Mouse (Mus musculus): ENCODE measurements around the gene Cct3. TPM values are rescaled to one million over a fixed set of nuclear protein-coding genes. Genes with fewer than 3 reads are reported as not detected.

Cct3 gene
- polyA plus RNA-seq, 1 experiment from 2014 or later, result 444 TPM

DNA sequence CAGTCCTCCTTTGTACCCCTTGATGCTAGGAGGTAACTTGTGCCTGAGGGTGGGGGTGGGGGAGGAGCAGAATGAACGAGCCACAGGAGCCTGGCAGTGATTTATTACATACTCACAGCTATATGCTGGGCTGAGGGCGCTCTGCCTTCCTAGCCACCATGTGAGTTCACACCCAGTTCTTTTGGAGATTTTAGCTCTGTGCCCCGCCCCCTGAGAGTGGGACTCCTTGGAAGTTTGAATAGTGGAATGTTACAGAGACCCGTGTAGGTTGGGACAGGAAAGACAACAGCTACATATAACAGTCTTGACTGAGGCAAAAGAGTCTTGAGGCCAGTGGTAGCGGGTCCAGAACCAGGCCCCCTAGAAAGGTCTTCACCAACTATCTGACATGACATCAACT is 32.0 kb downstream of the Cct3 start:
- ATAC-seq, result no peak
- H3K4me2 ChIP-seq (ENCODE audit: low read length), result no peak overlapping the region
- no peak overlapping the region for H3K4me3 ChIP-seq (ENCODE audit: low read depth, low read length)
- H3K27me3 ChIP-seq (ENCODE audit: control insufficient read depth, insufficient read depth, low read depth, low read length), result no peaks in the 10 kb centered on the region
- no peak overlapping the region for H3K9ac ChIP-seq (ENCODE audit: low read depth, low read length)
- H3K27ac ChIP-seq (ENCODE audit: low read length), result no peak overlapping the region
- WGBS, result 81% methylated on average over 5 of the region's 5 CpGs
- H3K36me3 ChIP-seq (ENCODE audit: control insufficient read depth, insufficient read depth, low read length), result peaks cover 4% of the 10 kb centered on the region; the same call in 1 of the 2 replicates
- H3K4me1 ChIP-seq (ENCODE audit: control insufficient read depth, insufficient read depth, low read length), result peaks cover 8% of the 10 kb centered on the region
- no peaks in the 10 kb centered on the region for H3K9me3 ChIP-seq (replicated peaks; ENCODE audit: control insufficient read depth, low read length, poor library complexity, severe bottlenecking)

DNA sequence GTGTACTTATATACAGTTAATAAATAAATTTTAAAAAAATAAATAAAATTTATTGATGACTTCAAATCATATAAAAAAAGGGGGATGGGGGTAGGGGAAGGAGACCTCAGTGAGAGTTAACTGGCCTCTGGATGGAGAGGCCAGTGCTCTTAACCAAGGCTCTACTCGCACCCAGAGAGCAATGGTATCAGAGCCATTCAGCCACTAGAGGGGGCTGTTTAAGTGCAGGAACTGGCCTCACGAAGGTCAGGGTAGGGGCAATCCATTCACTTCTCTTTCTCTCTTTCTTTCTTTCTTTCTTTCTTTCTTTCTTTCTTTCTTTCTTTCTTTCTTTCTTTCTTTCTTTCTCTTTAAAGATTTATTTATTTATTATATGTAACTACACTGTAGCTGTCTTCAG is 34.4 kb downstream of the Cct3 start:
- ATAC-seq, result no peak
- H3K27me3 ChIP-seq (ENCODE audit: control insufficient read depth, insufficient read depth, low read depth, low read length), result no peaks in the 10 kb centered on the region
- no peak overlapping the region for H3K4me2 ChIP-seq (ENCODE audit: low read length)
- 23% methylated on average over 2 of the region's 2 CpGs for WGBS
- H3K36me3 ChIP-seq (ENCODE audit: control insufficient read depth, insufficient read depth, low read length), result peaks cover 4% of the 10 kb centered on the region; the same call in 1 of the 2 replicates
- H3K9me3 ChIP-seq (replicated peaks; ENCODE audit: control insufficient read depth, low read length, poor library complexity, severe bottlenecking), result no peaks in the 10 kb centered on the region
- H3K4me1 ChIP-seq (ENCODE audit: control insufficient read depth, insufficient read depth, low read length), result peaks cover 5% of the 10 kb centered on the region
- H3K4me3 ChIP-seq (ENCODE audit: low read depth, low read length), result no peak overlapping the region
- H3K9ac ChIP-seq (ENCODE audit: low read depth, low read length), result no peak overlapping the region
- H3K27ac ChIP-seq (ENCODE audit: low read length), result no peak overlapping the region

DNA sequence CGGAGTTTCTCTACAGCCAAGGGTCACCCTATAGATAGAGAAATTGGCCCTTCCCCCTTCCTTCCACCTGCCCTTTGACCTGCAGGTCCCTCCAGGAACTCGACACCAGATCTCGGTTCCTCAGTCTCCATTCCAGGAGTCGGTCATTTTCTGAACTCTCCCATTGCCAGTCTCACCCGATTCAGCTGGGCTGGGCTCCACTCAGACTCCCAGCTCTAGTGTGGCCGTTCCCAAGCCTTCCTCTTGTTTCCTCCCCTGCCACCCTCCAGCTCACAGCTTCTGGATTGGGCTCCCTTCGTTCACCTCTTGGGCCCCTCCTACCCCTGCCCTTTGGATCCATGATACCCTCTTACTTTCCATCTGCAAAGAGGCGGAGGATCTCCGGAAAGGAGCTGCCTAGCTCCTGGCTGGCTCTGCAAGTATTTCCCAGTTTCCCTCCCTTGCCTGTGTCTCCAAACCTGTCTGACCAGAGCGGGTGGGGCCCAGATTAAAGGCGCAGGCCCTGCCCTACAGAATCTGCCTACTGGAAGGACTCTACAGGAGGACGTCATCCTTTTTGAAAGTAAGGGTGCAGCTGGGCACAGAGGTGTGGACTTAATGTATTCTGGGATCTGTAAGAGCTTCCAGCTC is 37.2 kb downstream of the Cct3 start:
- H3K4me3 ChIP-seq (ENCODE audit: low read depth, low read length), result no peak overlapping the region
- H3K36me3 ChIP-seq (ENCODE audit: control insufficient read depth, insufficient read depth, low read length), result peaks cover 2% of the 10 kb centered on the region; the same call in 1 of the 2 replicates
- no peak overlapping the region for H3K4me2 ChIP-seq (ENCODE audit: low read length)
- H3K27ac ChIP-seq (ENCODE audit: low read length), result no peak overlapping the region
- no peak overlapping the region for H3K9ac ChIP-seq (ENCODE audit: low read depth, low read length)
- WGBS, result 68% methylated on average over 12 of the region's 12 CpGs
- H3K4me1 ChIP-seq (ENCODE audit: control insufficient read depth, insufficient read depth, low read length), result peaks cover 19% of the 10 kb centered on the region
- H3K27me3 ChIP-seq (ENCODE audit: control insufficient read depth, insufficient read depth, low read depth, low read length), result no peaks in the 10 kb centered on the region
- no peak for ATAC-seq
- H3K9me3 ChIP-seq (replicated peaks; ENCODE audit: control insufficient read depth, low read length, poor library complexity, severe bottlenecking), result no peaks in the 10 kb centered on the region

DNA sequence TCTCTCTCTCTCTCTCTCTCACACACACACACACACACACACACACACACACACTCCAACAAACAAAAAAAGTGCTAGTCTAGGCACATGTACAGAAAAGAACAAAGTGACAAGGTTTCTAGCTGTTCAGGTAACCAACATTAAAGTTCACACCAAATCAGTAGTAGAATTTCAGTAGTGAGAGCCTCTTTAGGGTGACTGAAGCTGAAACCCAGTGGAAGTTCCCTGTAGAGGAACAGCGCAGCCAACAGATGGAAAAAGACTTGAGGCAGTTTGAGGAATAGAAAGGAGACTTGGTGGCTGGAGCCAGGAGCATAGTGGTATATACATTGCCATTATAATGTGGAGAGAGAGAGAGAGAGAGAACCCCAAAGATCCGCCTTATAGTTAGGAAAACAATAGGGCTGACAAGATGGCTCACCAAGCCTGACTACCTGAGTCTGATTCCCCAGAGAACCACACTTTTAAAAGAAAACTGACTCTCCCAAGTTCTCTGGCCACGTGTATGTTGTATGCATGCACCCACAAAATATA is 38.1 kb downstream of the Cct3 start:
- H3K4me3 ChIP-seq (ENCODE audit: low read depth, low read length), result peak overlapping the region; percentile 70
- no peaks in the 10 kb centered on the region for H3K36me3 ChIP-seq (ENCODE audit: control insufficient read depth, insufficient read depth, low read length)
- H3K27me3 ChIP-seq (ENCODE audit: control insufficient read depth, insufficient read depth, low read depth, low read length), result no peaks in the 10 kb centered on the region
- WGBS, result 44% methylated on average over 3 of the region's 3 CpGs
- H3K9me3 ChIP-seq (replicated peaks; ENCODE audit: control insufficient read depth, low read length, poor library complexity, severe bottlenecking), result no peaks in the 10 kb centered on the region
- H3K4me2 ChIP-seq (ENCODE audit: low read length), result peak overlapping the region; percentile 86
- no peak for ATAC-seq
- H3K27ac ChIP-seq (ENCODE audit: low read length), result no peak overlapping the region; the same call in 1 of the 2 replicates
- H3K4me1 ChIP-seq (ENCODE audit: control insufficient read depth, insufficient read depth, low read length), result peaks cover 19% of the 10 kb centered on the region
- peak overlapping the region; percentile 82 for H3K9ac ChIP-seq (ENCODE audit: low read depth, low read length)

DNA sequence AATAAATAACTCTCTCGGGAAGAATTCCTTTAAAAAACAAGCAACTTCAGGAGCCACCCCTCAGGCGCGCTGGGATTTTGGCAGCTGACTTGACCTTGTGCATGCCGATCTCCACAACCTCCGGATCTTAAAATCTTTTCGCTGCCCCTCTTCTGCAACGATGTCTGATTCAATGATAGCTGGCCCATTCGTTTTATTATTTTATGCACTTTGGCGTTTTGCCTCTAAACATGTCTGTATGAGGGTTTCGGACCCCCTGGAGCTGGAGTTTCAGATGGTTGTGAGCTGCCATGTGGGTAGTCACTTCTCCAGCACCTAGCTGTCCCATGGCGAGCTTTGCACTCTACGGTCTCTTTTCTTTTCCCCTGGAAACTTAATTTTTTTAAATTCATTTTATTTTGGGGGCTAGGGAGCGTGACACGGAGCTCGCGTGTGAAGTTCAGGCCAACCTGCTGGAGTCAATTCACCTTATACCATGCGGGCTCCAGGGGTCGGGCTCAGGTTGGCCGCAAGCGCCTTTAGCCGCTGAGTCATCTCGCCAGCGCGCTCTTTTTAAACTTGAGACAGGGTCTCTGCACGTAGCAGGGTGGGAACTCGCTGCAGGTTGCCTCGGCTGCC is 38.6 kb downstream of the Cct3 start:
- peak; percentile 79 for ATAC-seq
- Histone ChIP-seq H3K27me3 (ENCODE audit: control insufficient read depth, insufficient read depth, low read depth, low read length) (no peaks in the 10 kb centered on the region), H3K4me1 (ENCODE audit: control insufficient read depth, insufficient read depth, low read length) (peaks cover 19% of the 10 kb centered on the region), H3K9ac (ENCODE audit: low read depth, low read length) (peak overlapping the region; percentile 82), H3K36me3 (ENCODE audit: control insufficient read depth, insufficient read depth, low read length) (no peaks in the 10 kb centered on the region), H3K9me3 (replicated peaks; ENCODE audit: control insufficient read depth, low read length, poor library complexity, severe bottlenecking) (no peaks in the 10 kb centered on the region), H3K4me3 (ENCODE audit: low read depth, low read length) (peak overlapping the region; percentile 70), H3K4me2 (ENCODE audit: low read length) (peak overlapping the region; percentile 86), H3K27ac (ENCODE audit: low read length) (peak overlapping the region; percentile 95)
- WGBS, result 1% methylated on average over 27 of the region's 27 CpGs

DNA sequence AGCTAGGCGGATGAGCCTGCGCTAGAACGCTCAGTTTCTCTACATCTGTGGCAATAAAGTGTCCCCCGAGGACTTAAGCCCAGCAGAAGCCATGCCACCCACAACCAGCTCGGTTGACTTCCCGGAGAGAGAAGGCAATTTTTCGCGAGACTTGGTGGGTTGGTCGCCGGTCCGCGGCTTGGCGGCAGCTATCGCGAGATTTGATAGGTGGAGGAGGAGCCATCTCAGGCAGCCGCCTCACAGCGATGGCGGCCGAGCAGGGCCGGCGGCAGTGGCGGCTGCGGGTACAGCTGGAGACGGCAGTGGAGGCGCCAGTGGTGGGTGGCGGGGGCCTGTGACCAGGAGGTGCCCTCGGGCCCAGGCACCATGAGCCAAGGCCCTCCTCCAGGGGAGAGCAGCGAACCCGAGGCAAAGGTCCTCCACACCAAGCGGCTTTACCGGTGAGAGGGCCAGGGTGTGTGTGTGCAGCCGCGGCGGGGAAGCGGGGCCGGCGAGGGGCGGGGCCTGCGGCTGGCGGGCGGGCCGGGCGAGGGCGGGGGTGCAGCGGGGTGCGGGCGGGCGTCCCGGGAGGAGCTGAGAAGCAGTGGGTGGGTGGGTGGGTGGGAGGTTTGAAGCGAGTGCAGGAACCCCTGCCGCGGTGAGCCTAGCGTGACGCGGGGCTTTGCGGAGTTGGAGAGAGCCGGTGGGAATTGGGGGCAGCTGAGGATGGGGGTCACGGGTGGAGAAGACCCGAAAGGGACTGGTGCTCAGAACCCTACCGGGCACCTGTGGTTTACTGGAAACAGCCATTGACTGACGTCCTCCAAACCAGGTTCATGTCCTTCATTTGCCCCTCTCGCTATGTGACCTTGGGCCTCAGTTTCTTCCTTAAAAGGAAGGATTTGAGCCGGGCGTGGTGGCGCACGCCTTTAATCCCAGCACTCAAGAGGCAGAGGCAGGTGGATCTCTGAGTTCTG is 39.4 kb downstream of the Cct3 start, which contains the start of the genes Tmem79 and Smg5:
Tmem79 (minus strand) TSS at position 91 of the 956 bp plus-strand sequence.
Smg5 (plus strand) TSS at position 203 of the 956 bp plus-strand sequence.
- H3K27ac ChIP-seq (ENCODE audit: low read length), result peak within 1 kb of the TSS; percentile 95
- no peaks in the 10 kb centered on the region for H3K9me3 ChIP-seq (replicated peaks; ENCODE audit: control insufficient read depth, low read length, poor library complexity, severe bottlenecking)
- H3K36me3 ChIP-seq (ENCODE audit: control insufficient read depth, insufficient read depth, low read length), result no peaks in the 10 kb centered on the region
- H3K4me2 ChIP-seq (ENCODE audit: low read length), result peak within 1 kb of the TSS; percentile 86
- H3K4me3 ChIP-seq (ENCODE audit: low read depth, low read length), result peak within 1 kb of the TSS; percentile 70
- H3K9ac ChIP-seq (ENCODE audit: low read depth, low read length), result peak within 1 kb of the TSS; percentile 82
- ATAC-seq, result peak; percentile 97
- H3K4me1 ChIP-seq (ENCODE audit: control insufficient read depth, insufficient read depth, low read length), result peaks cover 19% of the 10 kb centered on the region
- no peaks in the 10 kb centered on the region for H3K27me3 ChIP-seq (ENCODE audit: control insufficient read depth, insufficient read depth, low read depth, low read length)
- 2% methylated on average over 44 of the region's 66 CpGs for WGBS

DNA sequence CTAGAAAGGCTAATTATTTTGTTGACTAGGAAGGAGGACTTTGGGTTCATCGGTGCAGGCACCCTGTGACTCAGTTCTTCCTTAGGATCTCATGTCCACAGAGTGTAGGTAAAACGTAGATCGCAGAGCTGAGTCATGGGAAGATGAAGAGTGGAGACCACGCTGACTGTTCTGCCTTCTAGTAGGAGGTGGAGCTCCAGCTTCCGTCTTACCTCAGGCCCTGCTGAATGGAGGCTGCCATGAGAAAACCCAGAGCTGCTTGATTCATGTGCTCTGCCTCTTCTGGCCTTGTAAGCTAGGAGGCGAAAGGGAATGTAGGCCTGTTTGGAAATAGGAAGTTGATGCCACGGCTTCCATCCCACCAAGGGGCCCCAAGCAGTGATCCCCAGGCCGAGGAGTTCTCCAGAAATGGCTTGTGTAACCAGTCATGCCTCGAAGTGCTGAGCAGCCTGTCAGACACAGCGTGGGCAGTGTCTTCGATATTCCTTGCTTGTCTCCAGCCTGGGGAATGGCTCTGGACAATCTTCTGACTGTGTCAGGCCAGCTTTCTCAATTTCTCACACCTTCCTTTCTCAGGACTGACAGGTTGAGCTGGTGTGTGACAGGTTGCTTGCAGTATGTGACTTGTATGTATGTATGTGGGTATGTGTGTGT is 40.6 kb downstream of the Cct3 start:
- Histone ChIP-seq H3K27ac (ENCODE audit: low read length) (no peak overlapping the region), H3K9ac (ENCODE audit: low read depth, low read length) (no peak overlapping the region)

DNA sequence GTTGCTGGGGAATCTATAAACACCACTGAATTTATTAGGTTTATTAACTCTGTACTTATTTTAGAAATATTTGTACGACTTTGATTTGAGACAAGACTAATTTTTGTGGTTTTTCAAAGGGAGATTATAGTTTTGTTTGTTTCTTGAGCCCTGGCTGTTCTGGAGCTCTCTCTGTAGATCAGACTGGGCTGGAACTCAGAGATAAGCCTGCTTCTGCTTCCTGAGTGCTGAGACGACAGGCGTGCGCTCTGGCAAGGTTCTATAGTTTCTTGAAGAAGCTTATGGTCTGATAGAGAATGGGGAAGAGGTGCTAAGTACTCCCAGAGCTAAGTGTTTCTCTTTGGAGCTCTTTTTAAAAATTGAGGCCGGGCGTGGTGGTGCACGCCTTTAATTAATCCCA is 41.4 kb downstream of the Cct3 start:
- peaks cover 9% of the 10 kb centered on the region for H3K36me3 ChIP-seq (ENCODE audit: control insufficient read depth, insufficient read depth, low read length)
- no peak overlapping the region for H3K4me3 ChIP-seq (ENCODE audit: low read depth, low read length)
- ATAC-seq, result no peak
- peaks cover 19% of the 10 kb centered on the region for H3K4me1 ChIP-seq (ENCODE audit: control insufficient read depth, insufficient read depth, low read length)
- H3K9me3 ChIP-seq (replicated peaks; ENCODE audit: control insufficient read depth, low read length, poor library complexity, severe bottlenecking), result no peaks in the 10 kb centered on the region
- 95% methylated on average over 7 of the region's 7 CpGs for WGBS
- no peak overlapping the region for H3K27ac ChIP-seq (ENCODE audit: low read length)
- H3K4me2 ChIP-seq (ENCODE audit: low read length), result no peak overlapping the region
- H3K9ac ChIP-seq (ENCODE audit: low read depth, low read length), result no peak overlapping the region
- H3K27me3 ChIP-seq (ENCODE audit: control insufficient read depth, insufficient read depth, low read depth, low read length), result no peaks in the 10 kb centered on the region

More for the DNA sequence above, 40.6 kb downstream of the Cct3 start:
- no peak for ATAC-seq
- H3K9me3 ChIP-seq (replicated peaks; ENCODE audit: control insufficient read depth, low read length, poor library complexity, severe bottlenecking), result no peaks in the 10 kb centered on the region
- 88% methylated on average over 11 of the region's 11 CpGs for WGBS
- H3K27me3 ChIP-seq (ENCODE audit: control insufficient read depth, insufficient read depth, low read depth, low read length), result no peaks in the 10 kb centered on the region
- H3K4me2 ChIP-seq (ENCODE audit: low read length), result peak overlapping the region; percentile 65
- peaks cover 19% of the 10 kb centered on the region for H3K4me1 ChIP-seq (ENCODE audit: control insufficient read depth, insufficient read depth, low read length)
- H3K4me3 ChIP-seq (ENCODE audit: low read depth, low read length), result no peak overlapping the region; the same call in 1 of the 2 replicates
- H3K36me3 ChIP-seq (ENCODE audit: control insufficient read depth, insufficient read depth, low read length), result peaks cover 4% of the 10 kb centered on the region

Data from midbrain, embryonic 16.5 days (tissue).